Mouse (Mus musculus) embryo, embryonic 11.5 days (tissue): Measurements from ENCODE around the gene Rdh19.
"Not testable (repeated sequence)": the region's sequence is repeated elsewhere in the genome, so short reads cannot be mapped to it uniquely, and the experiment has no call there.

Experiments
- DNase-seq: peaks from one replicate; pipeline ENCODE4 v3.0.0-alpha.2; 2012; ENCODE audit warnings: low read depth, low spot score

Gene Rdh19

DNA sequence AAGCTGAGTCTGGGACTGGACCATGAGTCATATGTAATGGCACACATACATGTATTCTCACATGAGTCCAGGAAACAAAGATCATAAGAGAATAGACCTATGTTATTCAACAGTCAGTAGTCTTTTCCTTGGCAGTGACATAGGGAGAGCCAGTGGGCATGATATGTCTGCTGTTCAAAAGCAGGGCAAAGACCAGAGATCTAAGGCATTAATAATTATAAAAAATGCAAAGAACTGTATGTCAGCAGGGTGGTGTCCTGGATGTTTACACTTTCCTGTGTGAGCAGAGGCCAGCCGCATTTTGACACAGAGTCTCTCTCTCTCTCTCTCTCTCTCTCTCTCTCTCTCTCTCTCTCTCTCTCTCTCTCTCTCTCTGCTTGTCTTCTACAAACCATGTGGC, at the start of gene Rdh19:
TSS of gene Rdh19 (plus strand) at position 301 of the 400 bp plus-strand sequence.
- no peak for DNase-seq

DNA sequence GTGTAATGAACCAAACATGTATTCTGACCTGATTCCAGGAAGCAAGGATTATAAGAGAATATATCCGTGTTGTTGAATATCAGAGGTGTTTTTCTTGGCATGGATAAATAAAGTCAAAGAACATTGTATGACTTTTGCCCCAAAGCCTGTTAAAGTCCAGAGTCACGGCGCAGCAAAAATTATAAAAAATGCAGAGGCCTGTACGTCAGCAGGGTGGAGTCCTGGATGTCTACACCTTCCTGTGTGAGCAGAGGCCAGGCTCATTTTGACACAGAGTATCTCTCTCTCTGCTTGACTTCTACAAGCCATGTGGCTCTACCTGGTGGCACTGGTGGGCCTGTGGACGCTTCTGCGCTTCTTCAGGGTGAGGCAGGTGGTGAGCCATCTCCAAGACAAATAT, 48.8 kb upstream of the Rdh19 start, which contains the start of gene Rdh16:
TSS of gene Rdh16 (plus strand) at position 262 of the 400 bp plus-strand sequence.
- DNase-seq: no peak

GRCm38 (mm10) chr10:127801612-127802011, 48.1 kb upstream of the Rdh19 start:
- no peak for DNase-seq

- no peak for DNase-seq
Measured at GRCm38 (mm10) chr10:127802236-127802635, 47.5 kb upstream of the Rdh19 start.

DNA sequence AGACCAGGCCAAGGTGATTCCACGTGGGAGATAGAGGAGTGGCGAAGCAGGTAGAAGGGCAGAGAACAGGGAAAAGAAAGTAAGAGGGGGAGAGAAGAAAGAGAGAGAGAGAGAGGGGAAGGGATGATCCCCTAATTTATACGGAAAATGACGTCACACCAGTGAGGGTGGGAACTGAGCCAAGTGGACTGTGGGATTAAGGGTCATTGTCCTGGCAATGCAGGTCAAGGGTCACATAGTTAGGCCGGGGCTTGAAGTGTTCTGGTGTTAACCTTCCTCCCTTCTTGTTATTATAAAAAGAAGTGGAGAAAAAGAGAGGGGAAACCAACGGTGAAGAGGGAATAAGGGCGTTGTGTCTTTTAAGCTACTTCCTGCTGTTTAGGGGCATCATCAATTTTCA, 45.3 kb upstream of the Rdh19 start:
- DNase-seq: no peak

DNA sequence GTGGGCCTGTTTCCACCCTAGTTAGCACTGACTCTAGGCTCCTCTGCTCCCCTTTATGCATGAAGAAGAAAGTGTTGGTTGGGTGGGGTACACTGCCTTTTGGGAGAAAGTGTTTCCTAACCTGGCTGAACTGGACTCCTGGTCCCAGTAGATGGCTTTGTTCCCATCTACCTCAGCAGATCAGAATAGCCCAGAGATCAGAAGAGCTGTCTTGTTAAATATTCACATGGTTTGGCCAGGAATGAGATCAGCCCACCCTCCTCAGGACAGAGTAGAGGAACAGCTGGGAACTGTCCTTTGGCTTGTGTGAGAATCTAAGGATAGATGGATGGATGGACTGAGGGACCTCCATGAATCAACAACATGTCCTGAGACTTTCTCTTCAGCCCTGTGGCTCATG, 33.8 kb upstream of the Rdh19 start:
- DNase-seq: no peak

DNA sequence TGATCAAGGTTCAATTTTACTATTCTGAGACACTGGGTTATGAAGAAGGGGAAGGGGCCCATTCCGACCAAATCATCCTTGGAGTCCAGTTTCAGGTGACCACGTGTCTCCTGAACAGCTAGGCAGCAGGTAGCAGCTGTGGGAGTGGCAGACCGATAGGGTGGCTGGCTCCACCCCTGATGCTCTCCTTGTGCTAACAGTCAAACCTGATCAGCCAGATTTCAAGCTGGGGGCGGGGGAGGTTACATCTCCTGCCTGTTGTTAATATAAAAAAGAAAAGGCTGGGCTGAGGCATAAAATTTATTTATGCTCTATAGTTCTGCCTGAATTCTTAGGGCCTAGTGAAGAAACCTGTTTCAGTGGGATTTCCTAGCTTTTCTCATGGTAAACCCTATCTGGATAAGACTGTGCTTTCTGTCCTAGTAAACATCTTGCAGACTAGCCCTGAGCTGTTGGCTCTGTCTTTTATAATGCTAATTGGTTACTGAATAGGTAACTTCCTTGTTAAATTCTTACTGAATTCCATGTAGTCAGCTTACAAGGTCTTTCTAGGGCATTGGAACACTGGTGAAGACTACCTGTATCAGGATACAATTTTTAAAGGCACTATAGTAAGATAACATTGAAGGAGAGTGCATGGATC, 32.3 kb upstream of the Rdh19 start:
- DNase-seq: not testable (repeated sequence)

DNA sequence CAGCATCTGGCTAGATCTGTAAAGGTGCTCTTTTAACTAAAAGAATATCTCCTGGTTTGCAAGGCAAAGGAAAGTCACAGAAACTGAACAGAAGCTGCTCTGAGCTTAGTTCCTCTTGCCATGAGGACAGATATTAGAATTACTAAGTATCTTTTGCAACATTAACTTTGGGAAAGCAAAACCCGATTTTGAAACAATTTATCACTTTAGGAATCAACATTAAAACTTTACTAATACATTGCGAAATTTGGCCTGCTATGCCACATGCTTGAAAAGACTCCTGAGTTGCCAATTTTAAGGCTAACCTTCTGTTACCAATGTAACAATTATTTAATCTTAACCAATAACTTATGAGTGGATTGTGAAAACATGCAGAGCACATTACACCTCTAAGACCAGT, 27.9 kb upstream of the Rdh19 start:
- not testable (repeated sequence) for DNase-seq

DNA sequence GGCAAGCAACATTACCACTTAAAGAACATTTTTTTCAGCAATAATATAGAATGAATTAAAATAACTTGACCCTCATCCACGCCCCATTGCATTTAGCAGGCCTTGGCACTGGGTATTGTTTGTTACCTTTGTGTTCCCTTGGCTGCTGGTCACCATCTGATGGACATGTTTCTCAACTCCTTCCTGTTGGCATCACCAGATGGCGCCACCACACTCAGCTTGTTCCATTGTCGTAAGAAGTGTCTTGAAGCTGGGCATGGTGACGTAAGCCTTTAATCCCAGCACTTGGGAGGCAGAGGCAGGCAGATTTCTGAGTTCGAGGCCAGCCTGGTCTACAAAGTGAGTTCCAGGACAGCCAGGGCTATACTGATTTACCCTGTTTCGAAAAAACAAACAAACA, 24.3 kb upstream of the Rdh19 start:
- DNase-seq: no peak

GRCm38 (mm10) chr10:127829121-127829520, 20.6 kb upstream of the Rdh19 start:
- no peak for DNase-seq

DNA sequence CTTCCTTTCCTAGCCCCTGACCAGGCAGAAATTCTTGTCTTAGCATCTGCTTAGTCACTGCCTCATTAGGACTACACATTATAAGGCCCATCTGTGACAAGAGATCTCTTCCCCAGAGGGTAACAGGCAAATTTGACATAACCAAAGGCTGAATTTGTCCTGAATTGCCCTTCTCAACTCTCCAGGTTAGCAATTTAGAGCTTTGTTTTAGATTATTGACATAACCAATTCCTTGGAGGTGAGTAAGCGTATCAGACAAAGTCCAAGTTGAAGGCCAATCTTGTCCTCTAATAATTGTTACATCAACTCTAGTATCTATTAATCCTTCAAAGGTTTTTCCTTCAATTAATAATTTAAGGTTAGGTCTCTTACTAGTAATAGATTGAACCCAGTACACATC, 15.5 kb upstream of the Rdh19 start:
- not testable (repeated sequence) for DNase-seq

- no peak for DNase-seq
Measured at GRCm38 (mm10) chr10:127835292-127835691, 14.4 kb upstream of the Rdh19 start.

GRCm38 (mm10) chr10:127837793-127838192, 11.9 kb upstream of the Rdh19 start:
- DNase-seq: not testable (repeated sequence)

- no peak for DNase-seq
Measured at GRCm38 (mm10) chr10:127838539-127838938, 11.2 kb upstream of the Rdh19 start.

- no peak for DNase-seq
Measured at GRCm38 (mm10) chr10:127840776-127841175, 9.0 kb upstream of the Rdh19 start.

GRCm38 (mm10) chr10:127845945-127846344, 3.8 kb upstream of the Rdh19 start:
- not testable (repeated sequence) for DNase-seq

GRCm38 (mm10) chr10:127848089-127848488, 1.6 kb upstream of the Rdh19 start:
- DNase-seq: no peak

DNA sequence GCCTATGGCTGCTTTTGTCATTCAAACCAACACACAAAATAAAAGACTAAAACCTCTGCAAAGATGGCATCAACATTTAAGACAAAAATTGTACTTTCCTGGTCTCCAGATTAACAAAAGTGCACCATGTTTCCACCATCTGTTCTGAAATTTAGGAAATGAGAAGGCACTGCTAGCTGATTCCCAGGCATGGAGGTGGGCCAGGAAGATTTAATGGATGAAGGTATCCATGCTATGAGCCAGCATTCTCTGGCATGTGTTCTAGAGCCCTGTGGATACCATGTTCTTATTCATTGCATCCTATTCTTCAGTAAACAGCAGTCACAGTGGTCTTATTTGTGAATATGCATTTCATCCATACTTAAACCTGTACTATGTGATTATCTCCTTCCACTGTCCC, 6.6 kb downstream of the Rdh19 start:
- no peak for DNase-seq

DNA sequence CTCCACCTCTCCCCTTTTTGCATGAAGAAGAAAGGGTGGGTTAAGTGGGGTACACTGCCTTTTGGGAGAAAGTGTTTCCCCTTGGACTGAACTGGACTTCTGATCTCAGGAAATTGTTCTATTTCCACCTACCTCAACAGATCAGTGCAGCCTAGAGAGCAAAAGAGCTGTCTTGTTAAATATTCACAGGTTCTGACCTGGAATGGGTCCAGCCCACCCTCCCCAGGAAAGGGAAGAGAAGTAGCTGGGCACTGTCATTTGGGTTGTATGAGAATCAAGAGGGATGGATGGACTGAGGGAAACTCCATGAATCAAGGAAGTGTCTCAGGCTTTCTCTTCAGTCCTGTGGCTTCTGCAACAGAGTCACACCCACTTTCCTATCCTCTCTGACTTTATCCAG, 15.2 kb downstream of the Rdh19 start:
- no peak for DNase-seq

DNA sequence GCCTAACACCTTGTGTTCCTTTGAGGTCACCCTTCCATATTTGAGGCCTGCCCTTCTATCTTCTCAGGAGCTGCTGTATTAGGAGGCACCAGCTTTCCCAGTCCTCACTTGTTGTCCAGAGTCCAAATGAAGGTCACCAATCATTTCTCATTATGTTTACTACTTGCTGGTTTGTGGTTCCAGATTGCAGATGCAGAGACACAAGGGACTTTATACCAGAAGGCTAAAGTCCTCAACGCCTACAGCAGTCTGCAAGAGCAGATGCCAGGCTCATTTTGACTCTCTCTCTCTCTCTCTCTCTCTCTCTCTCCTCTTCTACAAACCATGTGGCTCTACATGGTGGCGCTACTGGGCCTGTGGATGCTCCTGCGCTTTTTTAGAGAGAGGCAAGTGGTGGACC, 16.5 kb downstream of the Rdh19 start, which contains the start of gene Rdh16f2:
TSS of gene Rdh16f2 (plus strand) at position 243 of the 400 bp plus-strand sequence.
- no peak for DNase-seq

DNA sequence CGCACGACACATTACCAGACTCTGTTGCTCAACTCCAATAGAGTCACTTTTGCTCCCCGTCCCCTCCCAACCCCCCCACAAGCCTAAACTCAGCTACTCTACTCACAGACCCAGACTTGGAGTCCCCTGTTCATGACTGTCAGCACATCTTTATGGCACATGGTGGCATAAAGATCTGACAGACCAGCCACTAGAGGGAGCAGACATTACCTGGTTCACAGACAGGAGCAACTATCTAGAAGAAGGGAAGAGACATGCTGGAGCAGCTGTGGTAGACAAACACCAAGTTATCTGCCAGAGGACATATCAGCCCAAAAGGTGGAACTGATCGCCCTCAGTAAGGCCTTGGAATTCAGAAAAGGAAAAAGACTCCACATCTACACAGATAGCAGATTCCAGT, 22.8 kb downstream of the Rdh19 start:
- no peak for DNase-seq

DNA sequence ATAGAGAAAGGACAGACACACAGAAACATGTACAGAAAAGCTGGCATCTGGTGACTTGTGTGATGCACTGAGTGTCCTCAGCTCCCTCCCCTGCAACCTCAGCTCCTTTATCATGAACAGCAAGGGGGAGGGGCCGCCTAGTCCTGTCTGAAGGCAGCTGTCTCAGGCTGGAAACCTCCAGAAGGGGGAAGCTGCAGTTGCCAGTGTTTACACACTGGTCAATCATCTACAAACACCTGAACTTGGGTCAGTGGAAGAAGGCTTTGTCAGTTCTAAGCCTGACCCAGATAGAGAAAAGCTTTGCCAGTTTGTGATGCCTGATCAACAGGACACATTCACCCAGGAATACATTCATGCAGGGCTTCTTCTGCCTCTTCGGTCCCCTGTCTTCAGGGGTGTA, 28.0 kb downstream of the Rdh19 start:
- no peak for DNase-seq

DNA sequence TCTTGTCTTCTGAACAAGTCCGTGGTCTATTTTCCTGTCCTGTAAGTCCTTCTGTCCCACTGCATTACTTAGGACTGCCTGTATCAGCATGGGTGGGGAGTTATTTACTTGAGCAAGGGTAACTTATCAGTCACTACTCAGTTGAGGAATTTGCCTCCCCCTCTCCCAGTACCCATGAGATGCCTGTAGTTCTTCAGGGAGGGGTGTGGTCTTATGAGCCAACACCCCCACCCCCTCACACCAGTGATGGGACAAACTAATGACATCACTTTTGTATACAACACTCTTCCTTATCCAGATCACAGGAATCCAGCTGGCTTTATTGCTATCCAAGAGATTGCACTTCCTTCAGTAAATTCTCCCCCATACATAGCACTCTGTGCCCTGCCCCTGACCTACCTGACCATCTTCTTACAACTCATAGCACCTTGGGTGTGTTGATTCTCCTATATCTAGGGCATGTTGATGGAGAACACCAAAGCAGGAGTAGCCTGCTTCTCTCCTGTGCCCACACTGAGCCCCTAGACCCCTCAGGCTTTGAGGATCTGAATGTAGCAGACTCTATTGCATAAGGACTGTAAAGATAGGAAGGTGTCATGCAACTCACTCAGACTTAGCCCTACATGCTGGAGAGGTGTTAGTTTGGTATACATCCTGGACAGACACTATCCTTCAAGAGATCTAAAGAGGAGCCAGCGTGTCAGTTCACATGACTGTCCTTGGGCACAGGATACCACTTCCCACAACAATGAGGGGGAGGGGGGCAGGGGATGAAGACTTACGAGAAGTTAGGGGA, 28.7 kb downstream of the Rdh19 start:
- no peak for DNase-seq
